Mouse (Mus musculus): ENCODE results near the gene 9230110F15Rik.
"Not testable (repeated sequence)": the region's sequence is repeated elsewhere in the genome, so short reads cannot be mapped to it uniquely, and the experiment has no call there.

The 9230110F15Rik gene

DNA sequence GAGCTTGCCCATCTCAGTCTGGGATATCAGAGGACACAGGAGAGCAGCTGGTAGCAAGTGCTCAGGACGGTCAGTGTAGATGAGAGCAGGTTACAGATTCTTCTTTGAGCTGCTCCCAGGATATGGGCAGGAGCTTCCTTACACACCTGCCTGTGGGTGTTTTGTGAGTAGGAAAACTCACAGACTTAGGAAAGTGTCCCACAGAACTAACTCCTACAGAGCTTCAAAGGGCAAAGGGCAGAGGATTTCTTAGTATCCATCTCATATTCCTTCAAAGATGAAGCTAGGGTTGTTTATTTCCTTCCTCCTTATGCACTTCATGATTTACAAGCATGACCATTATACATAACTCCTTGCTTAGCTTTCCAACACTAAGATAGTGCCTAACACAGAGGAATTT, at the start of gene 9230110F15Rik:
Gene 9230110F15Rik, minus strand, starts transcription at position 101 of the 400 bp plus-strand sequence.
- DNase-seq (ENCODE audit: low spot score), result no peak

DNA sequence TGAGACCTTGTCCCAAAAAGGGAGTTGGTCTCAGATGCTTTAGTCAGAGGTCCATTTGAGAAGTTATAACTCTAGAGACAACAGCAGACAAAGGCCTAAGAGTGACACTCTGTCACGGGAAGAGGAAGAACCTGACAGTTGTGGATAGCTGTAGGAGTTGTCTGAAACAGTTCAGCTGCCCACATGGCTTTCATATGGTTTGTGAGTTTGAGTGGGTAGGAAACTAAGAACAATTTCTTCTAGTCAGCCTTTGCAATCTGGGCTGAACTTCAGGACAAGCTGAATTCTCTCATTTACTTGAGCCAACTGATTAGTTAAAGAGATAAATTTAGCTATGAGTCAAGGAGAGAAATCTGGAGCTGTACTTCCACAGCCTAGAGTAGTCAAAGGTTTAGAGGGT, 49.2 kb upstream of the 9230110F15Rik start:
- peak; percentile 13 for DNase-seq (ENCODE audit: low spot score)

DNA sequence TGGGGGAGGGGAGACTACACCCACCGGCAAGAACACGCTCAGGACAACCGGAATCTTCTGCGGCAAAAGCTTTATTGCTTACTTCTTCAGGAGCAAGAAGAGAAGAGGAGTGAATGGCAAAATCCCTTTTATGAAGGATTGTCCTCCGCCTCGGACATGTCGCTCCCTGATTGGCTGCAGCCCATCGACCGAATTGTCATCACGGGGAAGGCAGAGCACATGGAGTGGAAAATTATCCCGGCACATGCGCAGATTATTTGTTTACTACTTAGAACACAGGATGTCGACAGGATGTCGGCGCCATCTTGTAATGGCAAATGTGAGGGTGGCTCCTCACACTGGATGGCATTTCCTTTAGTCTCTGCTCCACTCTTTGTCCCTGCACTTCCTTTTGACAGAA, 26.1 kb downstream of the 9230110F15Rik start:
- not testable (repeated sequence) for DNase-seq (ENCODE audit: low spot score)

- DNase-seq (ENCODE audit: low spot score), result no peak
Observed at GRCm38 (mm10) chr9:35798146-35798545, 45.8 kb downstream of the 9230110F15Rik start.

DNA sequence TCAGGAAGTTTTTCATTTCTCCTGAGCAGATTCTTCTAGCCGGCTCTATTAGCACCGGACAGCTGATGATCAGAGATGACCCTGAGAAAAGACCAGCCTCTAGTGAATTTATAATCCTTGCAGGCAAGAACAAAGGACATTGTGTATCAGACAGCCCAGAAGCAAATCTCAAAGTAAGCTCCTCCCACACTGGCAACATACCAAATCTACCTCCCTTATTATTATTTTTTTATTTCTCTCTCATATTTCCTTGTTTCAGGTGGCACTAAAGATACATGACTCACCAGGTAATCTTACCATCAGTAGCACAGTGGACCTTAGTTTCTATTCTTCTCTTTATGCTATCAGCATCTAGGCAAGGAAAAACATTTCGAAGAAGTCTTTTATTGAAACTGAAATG, 53.9 kb downstream of the 9230110F15Rik start, which contains the start of the genes Gm27235 and D730048I06Rik:
Gene Gm27235, minus strand, starts transcription at position 101 of the 400 bp plus-strand sequence.
Gene D730048I06Rik, minus strand, starts transcription at position 112 of the 400 bp plus-strand sequence.
- no peak for DNase-seq (ENCODE audit: low spot score)
